Mouse (Mus musculus): ENCODE data around the gene Gadd45g. TPM values are rescaled to one million over a fixed set of nuclear protein-coding genes. Genes with fewer than 3 reads are reported as not detected.
A peak's percentile ranks its signal among the peaks of the same experiment; 100 is the strongest.

The Gadd45g gene
- polyA plus RNA-seq, 1 experiment from 2014 or later: 28.7 TPM

DNA sequence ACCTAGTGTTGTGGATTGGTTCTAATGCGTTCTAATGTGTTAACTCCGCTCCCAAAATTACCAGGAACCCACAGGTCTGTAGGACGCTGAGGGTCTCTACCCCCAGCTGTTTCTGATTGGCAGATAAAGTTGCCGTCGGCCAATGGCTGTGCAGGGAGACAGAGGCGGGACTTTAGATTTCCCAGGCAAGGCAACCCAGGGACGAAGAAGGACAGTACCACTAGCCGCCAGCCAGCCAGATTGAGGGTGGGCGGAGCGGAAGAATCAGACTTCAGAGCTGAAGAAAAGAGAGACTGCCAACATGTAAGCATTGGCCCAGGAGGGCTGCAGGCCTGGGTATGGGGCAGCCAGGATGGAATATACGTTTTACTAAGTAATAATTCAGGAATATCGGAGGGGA, 38.3 kb upstream of the Gadd45g start:
- Histone ChIP-seq H3K4me1 (replicated peaks; ENCODE audit: control insufficient read depth, insufficient read depth, low read length) (no peaks in the 10 kb centered on the region), H3K4me3 (ENCODE audit: low read depth, low read length) (no peak overlapping the region), H3K36me3 (ENCODE audit: control insufficient read depth, insufficient read depth) (no peaks in the 10 kb centered on the region), H3K27me3 (replicated peaks; ENCODE audit: control insufficient read depth, insufficient read depth, low read length) (no peaks in the 10 kb centered on the region), H3K4me2 (replicated peaks; ENCODE audit: low read depth) (no peak overlapping the region), H3K27ac (ENCODE audit: low read depth, low read length) (no peak overlapping the region), H3K9ac (ENCODE audit: low read depth, low read length) (no peak overlapping the region), H3K9me3 (ENCODE audit: control insufficient read depth) (no peaks in the 10 kb centered on the region)
- ATAC-seq: no peak
- TF ChIP-seq CTCF (IDR thresholded peaks at IDR 0.05; ENCODE audit: low read depth): no peak
- WGBS: 36% methylated on average over 12 of the region's 12 CpGs

DNA sequence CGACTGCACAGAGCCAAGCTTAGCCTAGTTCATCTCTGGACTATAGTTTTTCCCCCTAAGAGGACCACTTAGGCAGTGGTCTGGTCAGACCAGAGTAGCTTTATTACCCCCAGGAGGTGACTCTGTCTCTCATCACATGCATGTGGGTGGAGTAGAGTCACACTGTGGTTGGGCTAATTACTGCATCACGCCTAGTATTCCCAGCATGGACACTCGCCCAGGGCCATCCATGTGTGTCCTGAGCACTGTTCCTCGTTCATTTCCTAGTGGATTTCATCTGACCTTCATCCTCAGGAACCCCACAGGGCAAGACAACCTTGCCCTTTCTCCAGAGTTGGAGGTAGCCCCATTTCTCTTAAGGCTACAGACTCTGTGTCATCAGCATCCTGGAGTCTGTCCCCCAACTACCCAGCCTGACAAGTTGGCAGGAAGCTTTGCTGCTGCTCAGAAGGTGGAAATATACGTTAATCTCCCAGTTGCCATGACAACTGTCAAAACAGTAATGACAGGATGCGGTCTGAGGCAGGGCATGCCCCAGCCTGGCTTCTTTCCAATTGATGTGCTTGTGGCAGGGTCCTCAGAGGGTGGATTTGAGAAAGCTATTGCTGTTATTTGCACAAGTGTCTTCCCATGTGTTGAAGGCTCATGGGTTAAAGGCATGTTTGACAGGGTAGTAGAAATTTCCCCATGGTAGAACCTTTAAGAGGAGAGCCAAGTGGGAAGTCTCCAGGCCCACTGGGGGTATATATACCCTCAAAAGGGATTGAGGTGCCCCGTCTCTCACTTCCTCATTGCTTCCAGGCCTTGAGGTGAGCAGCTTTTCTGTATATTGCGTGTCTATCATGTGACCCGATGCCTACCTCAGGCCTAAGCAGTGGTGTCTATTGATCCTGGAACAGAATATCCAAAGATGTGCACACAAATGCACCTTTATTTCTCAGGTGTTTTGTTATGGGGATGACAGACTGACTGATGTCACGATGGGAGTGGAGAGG, 32.6 kb upstream of the Gadd45g start:
- 56% methylated on average over 10 of the region's 10 CpGs for WGBS

DNA sequence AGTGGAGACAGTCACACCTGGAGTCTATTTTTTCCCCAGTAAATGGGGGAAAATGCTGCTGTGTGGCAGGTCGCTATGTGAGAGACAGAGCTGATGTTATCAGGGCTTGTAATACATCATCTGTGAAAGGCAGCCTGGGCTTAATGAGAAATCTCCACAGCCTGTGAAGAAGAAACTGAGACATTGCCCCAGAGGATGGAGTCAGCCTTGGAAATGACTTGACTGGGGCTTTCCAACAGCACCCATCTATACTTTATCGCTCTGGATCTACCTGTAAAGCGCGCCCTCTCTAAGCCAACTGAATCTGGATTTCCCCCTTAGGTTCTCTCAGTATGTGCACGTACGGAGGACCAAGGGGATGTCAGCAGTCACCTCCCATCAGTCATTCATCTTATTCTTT, 31.8 kb upstream of the Gadd45g start:
- H3K27ac ChIP-seq (ENCODE audit: low read depth, low read length): no peak overlapping the region
- 93% methylated on average over 6 of the region's 6 CpGs for whole genome bisulfite sequencing

More for the DNA sequence above, 32.6 kb upstream of the Gadd45g start:
- no peak overlapping the region for H3K4me2 ChIP-seq (replicated peaks; ENCODE audit: low read depth)
- H3K9ac ChIP-seq (ENCODE audit: low read depth, low read length): no peak overlapping the region
- TF ChIP-seq CTCF (IDR thresholded peaks at IDR 0.05; ENCODE audit: low read depth): no peak
- H3K4me3 ChIP-seq (ENCODE audit: low read depth, low read length): no peak overlapping the region
- no peaks in the 10 kb centered on the region for H3K36me3 ChIP-seq (ENCODE audit: control insufficient read depth, insufficient read depth)
- H3K4me1 ChIP-seq (replicated peaks; ENCODE audit: control insufficient read depth, insufficient read depth, low read length): no peaks in the 10 kb centered on the region; the same call in 1 of the 2 replicates
- ATAC-seq: no peak
- H3K27ac ChIP-seq (ENCODE audit: low read depth, low read length): no peak overlapping the region
- H3K9me3 ChIP-seq (ENCODE audit: control insufficient read depth): no peaks in the 10 kb centered on the region
- no peaks in the 10 kb centered on the region for H3K27me3 ChIP-seq (replicated peaks; ENCODE audit: control insufficient read depth, insufficient read depth, low read length)

DNA sequence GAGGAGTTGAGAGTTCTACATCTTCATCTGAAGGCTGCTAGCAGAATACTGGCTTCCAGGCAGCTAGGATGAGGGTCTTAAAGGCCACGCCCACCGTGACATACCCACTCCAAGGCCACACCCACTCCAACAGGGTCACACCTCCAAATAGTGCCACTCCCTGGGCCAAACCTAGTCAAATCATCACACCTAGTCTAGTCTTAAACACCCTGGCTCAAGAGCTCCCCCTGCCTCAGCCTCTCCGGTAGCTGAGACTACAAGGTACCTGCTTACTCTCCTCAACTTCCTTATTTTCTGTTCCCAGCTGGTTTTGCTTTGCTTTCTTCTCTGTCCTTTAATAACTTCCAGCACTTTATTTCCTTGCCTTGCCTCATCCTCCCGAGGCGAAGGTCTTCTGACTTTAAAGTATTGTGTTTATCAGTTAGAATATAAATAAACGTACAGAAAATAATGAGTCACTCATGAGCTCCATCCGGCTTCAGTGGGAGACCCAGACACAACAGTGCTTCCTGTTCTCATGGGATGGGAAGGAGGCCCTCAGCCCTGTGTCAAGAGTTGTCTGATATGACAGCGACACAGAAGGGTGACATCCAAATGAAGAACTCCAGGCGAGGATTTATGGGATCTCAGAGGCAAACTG, 30.5 kb upstream of the Gadd45g start:
- Histone ChIP-seq H3K27ac (ENCODE audit: low read depth, low read length) (peak overlapping the region; percentile 28; the same call in 1 of the 2 replicates), H3K4me3 (ENCODE audit: low read depth, low read length) (no peak overlapping the region)
- WGBS: 55% methylated on average over 9 of the region's 9 CpGs

More for the DNA sequence above, 31.8 kb upstream of the Gadd45g start:
- Histone ChIP-seq H3K4me2 (replicated peaks; ENCODE audit: low read depth) (no peak overlapping the region), H3K9ac (ENCODE audit: low read depth, low read length) (no peak overlapping the region), H3K36me3 (ENCODE audit: control insufficient read depth, insufficient read depth) (no peaks in the 10 kb centered on the region), H3K27me3 (replicated peaks; ENCODE audit: control insufficient read depth, insufficient read depth, low read length) (no peaks in the 10 kb centered on the region), H3K4me3 (ENCODE audit: low read depth, low read length) (no peak overlapping the region), H3K4me1 (replicated peaks; ENCODE audit: control insufficient read depth, insufficient read depth, low read length) (no peaks in the 10 kb centered on the region; the same call in 1 of the 2 replicates), H3K9me3 (ENCODE audit: control insufficient read depth) (no peaks in the 10 kb centered on the region)
- no peak for ATAC-seq
- no peak for TF ChIP-seq CTCF (IDR thresholded peaks at IDR 0.05; ENCODE audit: low read depth)

DNA sequence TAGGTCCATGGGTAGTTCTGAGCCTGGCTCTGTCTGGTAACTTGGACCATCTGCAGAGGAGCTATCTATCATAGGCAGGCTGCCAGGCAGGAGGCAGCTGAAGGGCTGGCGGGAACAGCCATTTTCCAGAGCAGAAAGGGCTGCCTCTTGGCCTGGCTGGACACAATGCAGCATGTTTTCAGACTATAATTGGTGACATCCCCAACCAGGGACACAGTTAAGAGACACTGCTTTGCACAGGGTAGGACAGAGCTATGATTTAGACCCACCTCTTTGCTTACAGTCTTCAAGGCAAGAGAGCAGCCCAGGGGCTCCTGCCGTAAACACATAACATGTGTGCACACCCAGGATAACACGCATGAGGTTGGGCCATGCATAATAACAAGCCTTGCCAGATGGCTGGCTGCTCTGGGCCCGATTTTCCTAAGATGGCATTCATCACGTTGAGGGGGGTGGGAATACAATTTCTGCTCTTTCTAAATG, 29.9 kb upstream of the Gadd45g start:
- H3K36me3 ChIP-seq (ENCODE audit: control insufficient read depth, insufficient read depth): no peaks in the 10 kb centered on the region
- no peak for ATAC-seq
- H3K4me2 ChIP-seq (replicated peaks; ENCODE audit: low read depth): no peak overlapping the region
- no peak overlapping the region for H3K4me3 ChIP-seq (ENCODE audit: low read depth, low read length)
- 69% methylated on average over 5 of the region's 5 CpGs for WGBS
- no peak overlapping the region for H3K9ac ChIP-seq (ENCODE audit: low read depth, low read length)
- peak overlapping the region; percentile 28; the same call in 1 of the 2 replicates for H3K27ac ChIP-seq (ENCODE audit: low read depth, low read length)
- TF ChIP-seq CTCF (IDR thresholded peaks at IDR 0.05; ENCODE audit: low read depth): no peak
- H3K9me3 ChIP-seq (ENCODE audit: control insufficient read depth): no peaks in the 10 kb centered on the region
- H3K4me1 ChIP-seq (replicated peaks; ENCODE audit: control insufficient read depth, insufficient read depth, low read length): no peaks in the 10 kb centered on the region; the same call in 1 of the 2 replicates
- H3K27me3 ChIP-seq (replicated peaks; ENCODE audit: control insufficient read depth, insufficient read depth, low read length): no peaks in the 10 kb centered on the region

More for the DNA sequence above, 30.5 kb upstream of the Gadd45g start:
- Histone ChIP-seq H3K9ac (ENCODE audit: low read depth, low read length) (no peak overlapping the region), H3K9me3 (ENCODE audit: control insufficient read depth) (no peaks in the 10 kb centered on the region), H3K27me3 (replicated peaks; ENCODE audit: control insufficient read depth, insufficient read depth, low read length) (no peaks in the 10 kb centered on the region), H3K4me2 (replicated peaks; ENCODE audit: low read depth) (no peak overlapping the region), H3K36me3 (ENCODE audit: control insufficient read depth, insufficient read depth) (no peaks in the 10 kb centered on the region), H3K4me1 (replicated peaks; ENCODE audit: control insufficient read depth, insufficient read depth, low read length) (no peaks in the 10 kb centered on the region; the same call in 1 of the 2 replicates)
- ATAC-seq: no peak
- TF ChIP-seq CTCF (IDR thresholded peaks at IDR 0.05; ENCODE audit: low read depth): peak; percentile 58
